Mouse (Mus musculus) frontal cortex, adult 2 months (tissue): ENCODE measurements at regions not wholly inside any gene's neighbourhood (a gene's known extent, or its start where the extent isn't known, plus 50 kb on each side); places are given as distances from the start of the nearest gene placed in this dataset.
A peak's percentile ranks its signal among the peaks of the same experiment; 100 is the strongest.

Experiments
- DNase-seq, 2 experiments: peaks; one replicate each; pipeline ENCODE4 v3.0.0; 2022; ENCODE audit warnings: low spot score in 1 of 2; ENCODE audit errors: extremely low spot score in 1 of 2

DNA sequence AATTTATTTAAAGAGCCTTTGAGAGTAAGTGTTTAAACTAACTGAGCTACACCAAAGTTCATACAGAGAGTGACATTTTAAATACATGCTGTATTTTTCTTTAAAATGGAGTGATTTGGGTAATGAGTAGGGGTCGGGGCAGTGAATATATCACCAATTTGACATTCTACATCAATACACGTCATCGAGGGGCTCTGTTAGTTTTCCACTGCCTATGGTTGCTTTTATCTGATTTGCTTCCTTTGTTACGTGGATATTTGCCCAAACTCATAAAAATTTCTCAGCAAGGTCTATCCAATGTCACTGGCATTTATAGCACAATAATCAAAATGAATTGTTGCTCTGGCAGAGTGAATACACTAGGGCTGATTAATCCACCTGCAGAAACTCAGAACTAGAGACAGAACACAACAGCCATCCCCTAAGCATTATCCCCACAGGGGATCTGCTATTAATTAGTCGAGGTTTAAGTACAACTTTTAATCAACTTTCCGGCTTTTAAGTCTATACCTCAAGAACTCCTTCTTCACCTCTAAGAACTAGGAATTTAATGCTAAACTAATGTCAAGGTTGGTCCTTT lies 400.1 kb upstream of the Sptlc3 start:
- DNase-seq, result no peak

DNA sequence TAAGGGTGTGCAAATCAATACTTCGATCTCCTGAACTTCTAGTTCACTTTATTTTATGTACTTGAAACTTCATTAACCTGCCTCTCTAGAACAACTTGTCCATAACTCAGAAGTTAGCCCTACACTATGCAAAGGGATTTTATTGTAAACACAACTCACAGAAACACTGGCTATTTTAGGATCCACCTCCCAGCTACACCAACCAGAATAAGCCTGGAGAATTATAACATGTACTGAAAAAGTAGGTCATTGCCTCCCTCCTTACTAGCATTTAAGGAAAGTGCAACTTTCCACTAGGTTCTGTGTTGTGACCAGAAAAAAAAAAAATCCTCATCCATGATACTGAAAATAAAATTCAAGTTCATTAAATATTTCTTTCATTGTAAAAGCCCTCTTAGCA lies 382.0 kb upstream of the Sptlc3 start:
- peak; percentile 33 to 37 for DNase-seq

DNA sequence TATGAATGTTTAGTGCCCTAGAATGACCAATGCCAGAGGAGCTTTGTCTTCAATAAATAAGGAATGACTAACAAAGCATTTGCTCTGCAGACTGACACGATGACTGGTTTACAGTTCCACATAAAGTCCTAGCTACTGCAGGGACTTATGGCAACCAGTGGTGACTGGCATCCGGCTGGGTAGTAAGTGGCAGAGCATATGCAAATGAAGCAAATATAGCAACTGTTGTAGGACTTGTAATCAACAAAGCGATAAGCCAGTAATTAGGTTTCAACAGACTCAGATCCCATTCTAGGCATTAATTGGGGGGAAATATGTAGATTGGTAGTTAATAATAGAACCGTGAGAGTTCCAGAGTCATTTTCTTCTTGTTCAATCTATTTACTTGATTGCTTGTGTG lies 379.2 kb upstream of the Sptlc3 start:
- DNase-seq, result no peak

DNA sequence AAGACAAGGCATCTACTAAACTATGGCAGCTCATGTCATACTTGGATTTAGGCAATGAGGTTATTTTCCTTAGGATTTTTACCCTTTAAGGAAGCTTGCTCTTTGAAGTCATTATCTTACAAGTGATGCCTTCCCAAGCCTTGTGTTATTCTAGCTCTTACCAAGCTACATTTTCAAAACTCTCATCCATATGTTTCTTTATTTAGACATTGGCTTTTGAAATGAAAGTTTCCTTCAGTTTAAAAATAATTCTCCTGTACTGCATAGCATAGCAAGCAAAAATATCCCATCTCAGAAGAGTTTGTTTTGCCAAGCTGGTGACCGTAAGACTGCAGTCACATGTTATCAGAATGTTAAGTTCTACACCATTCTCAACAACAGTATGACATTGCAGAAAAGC lies 372.8 kb upstream of the Sptlc3 start:
- no peak for DNase-seq

DNA sequence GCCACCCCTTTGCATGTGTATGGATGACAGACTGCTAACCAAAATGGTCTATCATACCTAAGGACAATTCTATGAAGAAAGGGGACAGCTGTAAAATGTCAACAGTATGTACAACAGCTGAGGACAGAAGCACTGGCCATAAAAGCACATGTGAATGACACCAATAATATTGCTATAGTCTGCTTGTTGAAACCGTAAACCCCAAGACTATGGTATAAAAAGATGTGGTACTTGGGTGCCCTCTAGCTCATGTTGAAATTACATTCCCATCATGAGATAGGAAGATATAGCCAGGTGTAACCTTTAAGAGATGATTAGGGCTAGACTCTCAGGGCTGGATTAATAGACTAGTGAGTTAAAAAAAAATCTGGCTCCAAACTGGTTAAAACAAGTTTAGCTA lies 361.6 kb upstream of the Sptlc3 start:
- peak in 1 of 2 experiments; percentile 55 for DNase-seq

DNA sequence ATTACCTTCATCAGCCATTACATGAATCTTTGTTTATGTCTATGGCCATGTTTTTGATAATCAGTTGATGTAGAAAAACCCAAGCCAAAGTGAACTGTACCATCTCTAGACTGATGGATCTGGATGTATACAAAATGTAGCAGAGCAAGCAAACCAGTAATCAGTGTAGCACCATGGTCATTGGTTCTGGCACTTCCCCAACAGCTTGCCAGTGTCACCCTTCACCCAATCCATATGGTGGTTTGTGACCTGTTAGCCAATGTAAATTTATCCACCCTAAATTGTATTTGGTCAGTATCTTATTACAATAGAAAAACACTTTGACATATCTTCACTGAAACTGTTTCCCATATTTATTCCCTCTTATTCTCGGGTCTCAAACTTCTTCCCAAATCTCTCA lies 346.7 kb upstream of the Sptlc3 start:
- no peak for DNase-seq

DNA sequence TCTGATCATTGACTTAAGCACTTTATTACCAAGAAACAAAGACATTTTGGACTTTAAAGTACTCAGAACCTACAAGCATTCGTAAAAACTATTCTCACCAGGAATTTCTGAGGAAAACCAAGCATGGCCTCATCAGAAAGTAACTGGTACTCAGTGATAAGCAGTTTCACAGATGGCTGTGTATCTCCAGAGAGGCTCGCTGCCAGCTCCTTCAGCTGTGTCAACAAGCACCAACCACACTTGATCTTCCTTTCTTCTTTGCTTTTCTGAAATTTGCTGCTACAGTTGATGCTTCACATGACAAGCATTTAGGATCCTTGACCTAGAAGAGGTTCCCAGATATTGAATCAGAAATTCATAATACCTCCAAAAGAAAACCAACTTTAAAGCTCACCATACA lies 314.1 kb upstream of the Sptlc3 start:
- DNase-seq, result peak in 1 of 2 experiments; percentile 5

DNA sequence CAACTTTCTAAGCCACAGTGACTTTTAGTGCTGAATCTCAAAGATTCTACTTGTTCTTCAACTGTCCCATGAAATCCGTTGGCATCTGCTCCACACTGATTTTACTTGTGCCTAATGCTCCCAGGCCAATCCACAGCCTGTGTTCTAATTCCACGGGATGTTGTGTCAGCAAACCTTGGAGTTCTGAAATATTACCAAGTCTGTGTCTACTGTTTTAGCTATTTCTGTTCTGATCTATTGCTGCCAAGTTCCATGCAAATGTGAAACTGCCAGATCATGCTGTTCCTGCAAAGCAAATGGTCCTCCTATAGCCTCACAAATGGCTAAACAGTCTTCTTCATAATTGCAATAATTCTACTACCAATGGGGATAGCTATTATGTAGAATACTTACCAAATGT lies 295.4 kb upstream of the Sptlc3 start:
- DNase-seq, result peak; percentile 8 to 14

DNA sequence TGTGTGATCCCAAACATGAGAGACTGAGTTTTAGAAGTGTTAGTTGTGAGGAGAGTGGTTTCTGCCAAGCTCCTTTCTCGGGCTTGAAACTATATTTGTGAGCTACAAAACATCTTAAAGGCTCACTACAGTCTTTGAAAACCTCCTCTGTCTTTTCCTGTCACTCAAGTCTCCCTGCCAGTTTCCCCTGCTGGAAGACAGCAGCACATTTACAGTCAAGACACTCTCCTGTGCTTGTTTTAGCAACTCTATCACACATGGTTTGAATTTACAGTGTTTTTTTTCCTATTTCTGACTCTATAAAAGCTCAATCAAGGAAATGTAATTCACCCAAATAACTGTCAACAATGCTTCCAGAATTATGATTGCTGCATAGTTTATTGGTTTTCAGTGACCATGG lies 286.1 kb upstream of the Sptlc3 start:
- DNase-seq, result no peak

DNA sequence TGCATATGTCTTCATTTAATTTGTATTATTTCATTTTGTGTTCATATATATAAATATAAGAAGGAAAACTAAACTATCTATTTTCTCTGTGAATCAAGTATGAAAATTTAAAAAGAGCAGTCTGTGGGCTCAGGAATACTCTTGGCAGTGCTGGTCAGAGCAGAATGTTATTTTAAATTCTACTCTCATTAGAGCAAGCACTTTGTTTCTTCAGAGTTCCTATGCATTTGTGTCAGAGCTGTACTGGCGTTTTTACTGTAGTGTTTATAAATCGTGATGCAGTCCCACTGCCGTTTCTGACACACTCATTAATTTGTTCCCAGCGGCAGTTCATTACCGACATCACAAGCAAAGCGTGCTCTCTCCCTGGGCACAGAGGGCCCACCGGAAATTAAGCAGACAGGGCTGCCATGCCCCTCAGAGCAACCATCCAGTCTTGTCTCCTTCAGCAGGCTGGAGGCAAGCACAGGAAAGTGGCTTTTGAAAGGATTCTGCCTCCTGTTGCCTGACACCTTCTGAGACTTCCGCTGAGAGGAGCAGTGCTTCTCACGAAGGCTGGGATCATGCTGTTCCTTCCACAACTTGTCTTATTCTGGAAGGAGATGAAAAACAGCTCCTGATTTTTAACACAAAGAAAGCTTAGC lies 272.8 kb upstream of the Sptlc3 start:
- peak; percentile 11 to 36 for DNase-seq

DNA sequence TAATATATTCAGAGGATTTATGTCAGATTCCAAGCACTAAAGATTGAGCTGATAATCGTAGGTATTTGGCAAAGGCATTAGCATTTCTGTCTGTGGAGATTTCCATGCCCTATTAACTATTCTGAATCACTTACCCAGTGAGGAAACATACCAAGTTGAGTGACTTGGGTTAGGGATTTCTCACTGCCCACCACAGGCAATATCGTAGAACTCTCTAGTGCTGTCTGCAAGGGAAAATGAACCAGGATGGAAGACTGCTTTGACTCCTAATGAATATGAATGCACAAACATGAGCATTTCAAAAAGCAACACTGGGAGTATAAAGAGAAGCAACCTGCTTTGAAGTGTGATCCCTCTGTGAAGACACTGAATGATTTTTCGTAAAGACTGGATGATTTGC lies 263.3 kb upstream of the Sptlc3 start:
- no peak for DNase-seq

DNA sequence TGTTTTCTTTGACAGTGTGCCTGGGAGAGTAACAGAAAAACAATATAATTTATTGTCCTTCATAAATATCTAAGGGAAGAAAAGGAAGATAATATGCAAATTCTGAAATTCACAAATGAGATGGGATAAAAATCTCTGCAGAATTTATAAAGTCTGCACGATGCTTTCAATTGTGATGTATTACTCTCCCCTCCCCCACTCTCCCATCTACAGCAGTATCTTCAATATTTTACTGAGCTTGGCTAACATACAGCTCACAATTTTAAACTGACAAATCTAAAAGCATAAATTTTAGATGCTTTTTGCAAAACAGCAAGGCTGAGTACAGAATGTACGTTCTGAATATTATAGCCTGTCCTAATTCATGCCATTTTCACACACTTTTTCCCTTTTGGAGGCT lies 243.6 kb upstream of the Sptlc3 start:
- no peak for DNase-seq

DNA sequence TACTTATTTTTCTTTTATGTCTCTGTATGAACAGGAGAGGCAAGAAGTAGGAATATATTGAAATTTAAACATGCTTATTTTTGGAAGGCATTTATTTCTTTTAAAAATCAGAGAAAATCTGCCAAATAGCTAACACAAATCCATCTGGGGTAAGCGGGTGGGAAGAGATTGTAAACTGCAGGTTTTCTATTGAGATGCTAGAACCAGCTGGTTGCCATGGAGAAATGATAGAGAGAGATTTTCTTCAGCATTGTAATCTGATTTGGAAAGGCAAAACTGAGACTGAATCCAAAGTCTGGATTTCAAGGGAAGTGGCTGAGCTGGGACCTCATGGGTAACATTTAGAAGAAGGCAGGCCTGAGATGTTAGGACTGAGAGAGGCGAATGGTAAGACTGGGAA lies 226.6 kb upstream of the Sptlc3 start:
- peak in 1 of 2 experiments; percentile 30 for DNase-seq

DNA sequence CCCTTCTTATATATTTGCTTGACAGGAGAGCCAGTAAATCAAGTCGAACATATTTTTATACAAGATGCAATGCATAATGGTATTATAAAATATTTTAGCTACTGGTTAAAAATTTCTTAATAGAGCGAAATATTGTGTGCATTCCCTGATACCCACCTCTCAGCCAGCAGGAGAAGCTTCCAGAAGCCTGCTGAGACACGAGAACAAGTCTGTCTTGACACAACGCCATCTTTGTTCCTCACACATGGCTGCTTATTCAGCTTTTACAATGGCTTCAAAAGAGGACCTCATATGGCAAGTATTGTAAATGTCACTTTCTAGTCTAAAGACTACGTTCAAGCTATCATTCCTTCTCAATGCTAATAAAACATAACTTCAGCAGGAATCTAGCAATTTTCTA lies 217.1 kb upstream of the Sptlc3 start:
- no peak for DNase-seq

DNA sequence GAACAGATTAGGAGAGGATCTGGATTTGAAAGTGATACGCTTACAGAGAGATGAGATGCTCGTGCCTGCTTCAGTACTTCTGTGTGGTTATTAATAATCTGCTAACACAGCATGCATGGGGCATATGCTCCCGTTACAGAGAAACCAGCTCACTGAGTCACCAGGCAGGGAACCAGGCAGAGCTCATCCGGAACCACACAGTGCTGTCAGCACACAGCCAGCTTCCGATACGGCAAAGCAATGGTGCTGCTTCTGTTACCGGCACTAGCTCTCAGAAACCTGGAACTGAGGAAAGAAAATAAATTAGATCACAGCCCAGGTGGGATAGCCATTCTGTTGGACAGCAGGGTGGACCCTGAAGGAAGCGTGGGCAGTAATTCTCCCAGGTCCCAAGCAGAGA lies 216.1 kb upstream of the Sptlc3 start:
- DNase-seq, result peak; percentile 9 to 49

DNA sequence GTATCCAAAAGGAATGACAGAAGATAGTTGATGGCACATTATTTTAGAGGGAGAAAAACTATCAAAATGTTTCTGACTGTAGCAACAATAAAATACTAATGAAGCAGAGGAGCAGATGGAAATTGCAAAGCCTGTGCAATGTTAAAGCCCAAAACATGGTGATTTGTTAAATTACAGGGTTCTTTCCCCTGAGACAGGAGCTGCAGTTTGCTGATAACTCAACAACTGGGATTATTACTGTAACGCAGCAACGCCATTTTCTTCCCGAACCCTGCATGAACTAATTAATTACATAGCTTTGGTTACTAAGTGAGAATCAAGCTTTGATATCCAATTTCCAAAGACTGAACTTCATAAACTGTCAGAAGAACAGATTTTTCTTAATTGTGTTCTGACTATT lies 212.7 kb upstream of the Sptlc3 start:
- DNase-seq, result no peak

DNA sequence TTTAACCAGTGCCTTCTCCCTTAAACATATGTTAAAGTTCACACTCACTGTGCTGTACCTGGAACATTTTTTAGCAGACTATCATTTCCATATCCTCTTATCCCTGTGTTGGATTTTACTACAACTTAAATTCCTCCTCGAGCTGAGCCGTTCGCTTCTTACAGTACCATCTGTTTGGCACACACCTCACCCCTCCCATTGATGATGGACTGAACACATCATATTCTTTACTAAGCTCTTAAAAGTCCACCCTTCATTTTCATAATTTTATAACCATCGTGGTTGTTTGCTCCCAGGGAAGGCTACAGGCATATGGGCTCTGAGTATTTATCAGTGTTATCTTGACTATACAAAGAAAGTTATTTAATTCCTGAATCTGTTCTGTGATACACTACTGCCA lies 209.4 kb upstream of the Sptlc3 start:
- DNase-seq, result no peak

DNA sequence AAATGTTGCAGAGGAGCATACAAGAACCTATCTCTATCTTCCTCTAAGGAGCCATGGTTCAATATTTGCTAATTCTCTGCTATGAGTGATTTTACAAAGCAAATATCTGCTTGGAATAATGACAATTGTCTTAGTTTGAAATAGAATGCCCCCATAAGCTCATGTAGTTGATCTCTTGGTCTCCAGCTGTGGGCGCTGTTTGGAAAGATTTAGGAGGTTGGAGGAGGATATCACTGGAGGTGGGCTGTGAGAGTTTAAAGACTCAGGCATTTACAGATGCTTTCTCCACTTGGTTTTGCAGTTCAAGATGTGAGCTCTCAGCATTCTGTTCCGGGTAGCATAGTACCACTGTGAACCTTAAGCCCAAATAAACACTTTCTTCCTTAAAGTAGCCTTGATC lies 207.3 kb upstream of the Sptlc3 start:
- no peak for DNase-seq

DNA sequence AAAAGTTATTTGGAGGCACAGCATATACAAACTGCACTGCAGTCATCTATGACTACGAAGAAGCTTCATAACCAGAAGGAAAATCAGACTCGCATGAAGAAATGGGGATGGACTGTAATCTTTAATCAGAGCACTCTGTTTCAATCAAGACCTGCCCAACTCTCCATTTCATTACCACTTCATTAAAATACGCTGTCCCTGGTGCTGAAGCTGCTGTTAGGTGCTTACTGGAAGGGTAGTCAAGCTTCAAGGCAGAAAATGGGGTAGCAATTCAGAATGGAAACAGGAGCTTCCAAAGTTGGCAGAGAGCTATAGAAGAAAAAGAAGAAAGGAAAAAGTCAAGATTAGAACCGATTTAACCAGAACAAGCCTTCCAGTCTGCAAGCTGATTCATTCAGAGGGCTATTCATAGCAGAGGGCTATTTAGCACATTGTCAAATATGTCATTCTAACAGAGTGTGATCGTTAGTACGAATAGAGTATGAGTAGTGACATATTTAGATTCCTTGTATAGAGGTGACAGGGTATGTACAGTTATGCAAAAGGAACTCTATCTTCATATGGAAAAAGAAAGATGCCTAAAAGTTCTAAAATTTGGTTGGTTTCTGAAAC lies 195.1 kb upstream of the Sptlc3 start:
- no peak for DNase-seq

DNA sequence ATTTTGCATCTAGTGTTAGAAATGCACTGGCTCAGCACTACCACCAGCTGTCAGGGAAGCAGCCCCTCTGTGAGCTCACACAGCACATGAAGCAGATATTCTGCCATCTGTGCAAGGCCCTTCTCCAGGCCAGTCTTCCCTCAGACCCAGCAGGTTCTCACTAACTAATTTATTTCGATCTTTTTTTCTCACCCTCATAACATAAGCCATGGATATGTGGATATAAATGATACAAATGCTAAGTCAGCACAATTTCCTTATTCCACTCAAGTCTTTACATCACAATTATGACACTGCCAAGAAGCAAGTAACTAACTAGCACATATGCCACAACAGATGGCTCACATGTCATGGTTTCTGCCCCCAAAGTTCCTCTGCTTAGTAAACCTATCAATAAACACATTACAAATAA lies 182.3 kb upstream of the Sptlc3 start:
- no peak for DNase-seq

DNA sequence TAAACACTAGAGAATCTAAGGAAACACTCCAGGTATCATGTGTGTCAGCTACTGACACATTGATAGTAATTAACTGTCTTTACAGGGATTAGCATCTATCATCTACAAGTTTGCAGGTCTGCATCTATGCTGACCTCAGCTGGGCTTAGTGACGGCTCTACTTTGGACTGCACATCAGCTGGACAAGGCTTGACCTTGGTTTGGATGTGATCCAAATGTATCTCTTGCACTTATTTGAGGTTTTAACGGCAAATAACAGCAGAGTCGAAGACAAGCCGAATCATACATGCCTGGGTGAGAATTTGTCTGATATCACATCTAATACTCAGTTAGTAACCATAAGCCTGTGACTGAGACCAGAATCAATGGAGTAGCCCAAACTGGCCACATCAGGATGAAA lies 181.7 kb upstream of the Sptlc3 start:
- DNase-seq, result no peak

DNA sequence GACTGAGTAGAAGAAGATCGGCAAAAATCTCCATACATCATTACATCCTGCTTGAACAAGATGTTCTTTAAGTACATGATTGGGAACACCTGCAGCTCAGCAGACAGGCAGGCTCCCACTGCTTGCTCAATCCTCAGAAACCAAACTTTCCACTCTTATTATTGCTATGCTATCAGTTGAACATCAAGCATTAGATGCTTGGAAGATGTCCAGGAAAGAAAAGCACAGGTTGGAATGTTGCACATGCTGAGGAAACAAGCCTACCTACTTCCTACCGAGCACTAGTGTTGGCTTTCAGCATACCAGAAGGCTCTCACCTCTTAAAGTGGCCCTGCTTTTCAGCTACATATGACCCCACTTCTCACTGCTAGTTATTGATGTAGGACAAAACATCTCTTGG lies 171.2 kb upstream of the Sptlc3 start:
- peak in 1 of 2 experiments; percentile 4 for DNase-seq
